Mouse (Mus musculus) small intestine, adult 2 months (tissue): ENCODE results near the gene B4galt5.

Experiments used
- CTCF ChIP-seq: fragments of 200-500 bp; IDR thresholded peaks from 2 replicates; pipeline ENCODE4 v1.5.1; 2012; ENCODE audit warnings: low read depth, mild to moderate bottlenecking, control low read depth, inconsistent platforms, low read length, moderate library complexity, mixed read lengths; ENCODE audit not compliant: insufficient replicate concordance, insufficient read length; ENCODE audit errors: extremely low read depth
- POLR2A ChIP-seq: fragments of 200-500 bp; IDR thresholded peaks from 2 replicates; pipeline ENCODE4 v1.6.1; 2012; ENCODE audit warnings: low read depth, mild to moderate bottlenecking, control low read depth, inconsistent platforms, low read length, moderate library complexity

DNA sequence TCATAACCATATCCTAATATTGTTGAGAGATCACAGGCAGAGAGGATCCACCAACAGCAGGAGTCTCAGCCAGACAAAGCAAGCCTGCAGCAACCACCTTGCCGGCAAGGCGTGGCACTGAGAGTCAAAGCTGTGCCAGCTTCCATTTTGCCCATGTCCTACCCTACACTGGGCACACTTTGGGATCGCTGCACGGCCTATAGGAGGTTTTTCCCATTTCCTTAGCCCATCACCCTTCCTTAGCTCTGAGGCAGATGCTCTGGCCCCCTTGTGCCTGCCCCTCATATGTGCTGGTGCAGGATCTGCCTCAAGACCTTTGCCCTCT is 68.0 kb downstream of the B4galt5 start:
- no peak for TF ChIP-seq CTCF
- no peak for TF ChIP-seq POLR2A
